Mouse (Mus musculus) c-Kit-positive CD71-positive TER-119-negative erythroid progenitor cells, embryonic 14.5 days (primary cell): ENCODE measurements around the gene Arhgef17.

Experiments
- DNase-seq: peaks from one replicate; pipeline ENCODE4 v3.0.0-alpha.2; 2013; ENCODE audit warnings: low read depth

Gene Arhgef17

GRCm38 (mm10) chr7:100845412-100845811, 86.5 kb downstream of the Arhgef17 start:
- no peak for DNase-seq

GRCm38 (mm10) chr7:100845026-100845400, 86.9 kb downstream of the Arhgef17 start:
- DNase-seq, result no peak

- peak; percentile 97 for DNase-seq
Measured at GRCm38 (mm10) chr7:100844385-100845025, 87.4 kb downstream of the Arhgef17 start.

- DNase-seq, result no peak
Measured at GRCm38 (mm10) chr7:100843866-100844265, 88.0 kb downstream of the Arhgef17 start.

GRCm38 (mm10) chr7:100842175-100842574, 89.7 kb downstream of the Arhgef17 start:
- DNase-seq, result no peak

- no peak for DNase-seq
Measured at GRCm38 (mm10) chr7:100841608-100842007, 90.3 kb downstream of the Arhgef17 start.

GRCm38 (mm10) chr7:100840906-100841305, 91.0 kb downstream of the Arhgef17 start:
- no peak for DNase-seq

- DNase-seq, result no peak
Measured at GRCm38 (mm10) chr7:100839632-100840402, 92.1 kb downstream of the Arhgef17 start.

- no peak for DNase-seq
Measured at GRCm38 (mm10) chr7:100837701-100838100, 94.2 kb downstream of the Arhgef17 start.

- no peak for DNase-seq
Measured at GRCm38 (mm10) chr7:100836657-100837056, 95.2 kb downstream of the Arhgef17 start.

GRCm38 (mm10) chr7:100835711-100836110, 96.2 kb downstream of the Arhgef17 start:
- DNase-seq, result no peak

- DNase-seq, result no peak
Measured at GRCm38 (mm10) chr7:100835168-100835567, 96.7 kb downstream of the Arhgef17 start.

GRCm38 (mm10) chr7:100833859-100834258, 98.0 kb downstream of the Arhgef17 start:
- DNase-seq, result no peak

- no peak for DNase-seq
Measured at GRCm38 (mm10) chr7:100828549-100828948, 103.4 kb downstream of the Arhgef17 start.

- DNase-seq, result no peak
Measured at GRCm38 (mm10) chr7:100824661-100825060, 107.2 kb downstream of the Arhgef17 start.
